Mouse (Mus musculus) lung, postnatal 0 days (tissue): ENCODE results near the gene Prox1.

Source experiments
- CTCF ChIP-seq: IDR thresholded peaks from 2 replicates; pipeline ENCODE4 v1.5.1; 2016; ENCODE audit warnings: antibody characterized with exemption, mild to moderate bottlenecking
- EP300 ChIP-seq: IDR thresholded peaks from 2 replicates; pipeline ENCODE4 v1.6.1; 2016; ENCODE audit warnings: antibody characterized with exemption, mild to moderate bottlenecking, control low read depth

GRCm38 (mm10) chr1:190085703-190086102 lies 84.8 kb downstream of the Prox1 start:
- TF ChIP-seq CTCF (no peak), EP300 (no peak)
